Mouse (Mus musculus) lung, postnatal 0 days (tissue): ENCODE results near the gene Fyn.

Source experiments
- CTCF ChIP-seq: IDR thresholded peaks from 2 replicates; pipeline ENCODE4 v1.5.1; 2016; ENCODE audit warnings: antibody characterized with exemption, mild to moderate bottlenecking
- EP300 ChIP-seq: IDR thresholded peaks from 2 replicates; pipeline ENCODE4 v1.6.1; 2016; ENCODE audit warnings: antibody characterized with exemption, mild to moderate bottlenecking, control low read depth

- TF ChIP-seq EP300 (no peak), CTCF (no peak)
Measured at GRCm38 (mm10) chr10:39371467-39371866, 2.8 kb downstream of the Fyn start.
